Mouse (Mus musculus): ENCODE results near the gene Mlx.

Gene Mlx

DNA sequence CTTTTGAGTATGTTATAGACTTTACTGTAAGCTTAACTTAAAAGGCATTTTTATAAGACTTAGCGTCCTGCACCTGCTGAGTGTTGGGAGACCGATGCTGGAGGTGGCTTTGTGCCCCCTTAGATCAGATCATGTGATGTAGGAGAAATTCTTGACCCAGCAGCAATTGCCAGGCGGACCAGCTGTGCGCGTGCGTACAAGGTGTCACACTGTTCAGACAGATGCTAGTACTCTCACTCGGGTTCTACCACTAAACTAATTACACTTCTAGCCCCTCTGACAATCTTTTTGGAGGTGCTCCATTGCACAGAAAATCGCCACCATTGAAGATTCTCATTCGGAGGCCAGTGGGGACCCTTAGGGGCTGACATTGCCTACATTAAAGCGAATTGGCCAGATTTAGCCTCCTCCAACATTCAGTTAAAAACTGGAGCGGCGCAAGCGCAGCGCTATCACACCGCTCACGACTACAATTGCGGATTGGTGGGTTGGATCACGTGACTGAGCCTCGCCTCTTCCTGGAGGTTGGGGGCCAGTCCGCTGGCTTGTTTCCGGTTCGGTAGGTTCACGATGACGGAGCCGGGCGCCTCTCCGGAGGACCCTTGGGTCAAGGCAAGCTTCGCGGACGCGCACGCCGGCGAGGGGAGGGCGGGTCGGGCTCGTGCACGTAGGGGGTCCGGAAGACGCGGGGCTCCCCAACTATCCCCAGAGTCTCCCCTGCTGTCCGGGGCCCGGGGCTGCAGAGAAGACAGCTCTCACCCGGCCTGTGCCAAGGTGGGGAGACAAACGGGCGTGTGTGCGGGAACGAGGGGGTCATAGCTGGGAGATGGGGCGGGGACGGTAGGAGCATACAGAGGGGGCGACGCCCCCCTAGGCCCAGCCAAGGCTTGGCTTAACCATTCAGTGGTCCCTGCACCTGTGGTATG is at the start of gene Mlx:
Mlx (plus strand) TSS at position 522 of the 926 bp plus-strand sequence.
- in situ Hi-C loops (cut with MboI; ENCODE audit: unreplicated experiment in 2 of 2): loop anchor here in 1 of 2 experiments (25.0 kb wide), 1 partner anchor 350 kb away; the partner anchor contains the start of genes Ifi35, Ptges3l, Rpl27 and Rundc1

- in situ Hi-C loops (cut with MboI; ENCODE audit: unreplicated experiment in 2 of 2): no loop called here
Measured at GRCm38 (mm10) chr11:101037795-101038194, 49.3 kb upstream of the Mlx start.

DNA sequence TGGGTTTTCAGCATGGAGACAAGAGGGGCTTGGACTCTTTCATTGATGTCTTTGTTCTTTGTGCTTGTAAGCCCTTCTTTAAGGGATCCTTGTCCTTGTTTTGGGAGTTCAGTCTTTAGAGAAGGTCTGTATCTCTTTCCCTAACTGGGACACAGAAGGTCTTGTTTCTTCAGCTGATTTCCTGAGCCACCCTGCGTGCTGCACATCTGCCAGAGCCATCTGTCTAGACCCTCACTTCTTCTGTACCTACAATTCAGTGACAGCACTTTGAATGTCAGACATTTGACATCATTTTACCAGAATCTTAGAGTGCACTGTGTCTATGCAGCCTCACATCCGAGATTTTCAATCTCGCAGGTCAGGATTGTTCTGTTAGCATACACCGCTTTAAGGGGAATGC is 41.3 kb upstream of the Mlx start:
- in situ Hi-C loops (cut with MboI; ENCODE audit: unreplicated experiment in 2 of 2): no loop called here

DNA sequence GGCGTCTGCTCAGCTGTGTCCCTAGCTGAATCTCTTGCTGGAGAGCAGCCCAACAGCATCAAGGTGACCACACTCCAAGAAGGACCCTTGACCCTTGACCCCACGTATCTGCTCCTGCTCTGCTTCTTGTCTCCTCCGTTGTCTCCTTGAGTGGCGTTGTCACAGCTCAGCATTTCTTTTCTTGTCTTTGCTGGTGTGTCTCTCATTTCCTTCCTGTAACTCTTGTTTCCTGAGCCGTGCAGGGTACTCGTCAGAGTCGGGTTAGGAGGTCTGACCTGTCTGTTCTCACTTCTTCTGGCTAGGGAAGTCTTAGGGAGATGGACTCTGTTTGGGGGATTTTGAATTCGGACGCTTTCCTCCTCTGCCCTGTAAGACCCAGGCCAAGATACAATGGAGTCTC is 40.6 kb upstream of the Mlx start:
- in situ Hi-C loops (cut with MboI; ENCODE audit: unreplicated experiment in 2 of 2): no loop called here

- in situ Hi-C loops (cut with MboI; ENCODE audit: unreplicated experiment in 2 of 2): no loop called here
Measured at GRCm38 (mm10) chr11:101047502-101047901, 39.6 kb upstream of the Mlx start.

DNA sequence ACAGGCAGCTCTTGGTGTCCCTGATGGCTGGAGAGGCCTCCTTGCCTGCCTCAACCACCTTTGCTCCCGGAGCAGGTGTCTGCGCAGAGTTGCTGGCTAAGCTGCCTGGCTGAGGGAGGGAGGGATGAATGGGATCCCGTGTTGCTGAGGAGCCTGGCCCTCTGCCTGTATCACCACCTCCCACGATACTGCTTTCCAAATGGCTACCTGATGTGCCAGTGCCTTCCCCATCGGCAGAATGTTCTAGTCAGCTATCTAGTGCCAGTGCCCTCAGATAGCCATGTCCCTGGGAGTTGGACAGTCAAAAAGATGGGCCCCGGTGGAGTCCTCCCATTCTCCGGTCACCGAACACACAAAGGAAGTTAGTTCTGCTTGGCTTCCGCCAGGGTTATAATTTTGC is 36.7 kb upstream of the Mlx start:
- in situ Hi-C loops (cut with MboI; ENCODE audit: unreplicated experiment in 2 of 2): no loop called here

DNA sequence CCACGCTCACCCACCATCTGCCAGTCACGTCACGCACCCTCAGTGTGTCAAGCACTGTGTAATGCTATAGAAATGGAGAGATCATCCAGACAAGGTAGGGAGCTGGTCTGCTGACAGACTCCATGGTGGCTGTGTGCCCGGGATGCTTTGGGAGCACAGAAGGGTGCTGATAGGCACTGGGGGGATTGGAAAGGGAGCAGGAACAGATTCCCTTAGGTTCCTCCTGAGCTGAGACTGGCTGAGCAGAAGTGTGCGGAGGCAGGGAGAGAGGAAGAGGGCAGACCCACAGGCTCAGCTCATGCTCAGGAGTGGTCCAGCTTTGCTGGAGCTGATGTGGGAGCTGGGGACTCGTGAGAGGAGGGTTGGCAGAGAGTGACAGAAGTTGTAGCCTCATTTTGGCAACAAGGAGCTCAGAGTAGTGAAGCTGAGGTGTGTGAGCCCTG is 36.0 kb upstream of the Mlx start:
- in situ Hi-C loops (cut with MboI; ENCODE audit: unreplicated experiment in 2 of 2): no loop called here

DNA sequence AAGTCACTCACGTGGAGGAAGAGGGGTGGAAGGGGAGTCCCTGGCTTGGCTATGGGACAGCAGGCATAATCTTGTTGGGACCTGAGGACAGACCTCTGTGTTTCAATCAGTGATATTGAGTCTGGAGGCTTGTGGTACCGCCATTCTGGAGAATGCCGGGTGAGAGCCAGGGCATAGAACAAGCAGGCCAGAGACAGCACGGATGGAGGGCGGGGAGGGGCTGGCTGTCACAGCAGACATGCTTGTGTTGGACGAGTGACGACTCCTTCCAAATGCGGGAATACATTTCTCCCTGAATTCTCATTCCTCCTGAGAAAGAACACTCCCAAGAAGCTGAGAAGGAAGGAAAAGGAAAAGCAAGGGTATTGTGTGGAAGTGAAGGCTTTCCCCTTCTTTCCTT is 35.5 kb upstream of the Mlx start:
- in situ Hi-C loops (cut with MboI; ENCODE audit: unreplicated experiment in 2 of 2): no loop called here

GRCm38 (mm10) chr11:101052751-101053473 is 34.2 kb upstream of the Mlx start:
- in situ Hi-C loops (cut with MboI; ENCODE audit: unreplicated experiment in 2 of 2): no loop called here

DNA sequence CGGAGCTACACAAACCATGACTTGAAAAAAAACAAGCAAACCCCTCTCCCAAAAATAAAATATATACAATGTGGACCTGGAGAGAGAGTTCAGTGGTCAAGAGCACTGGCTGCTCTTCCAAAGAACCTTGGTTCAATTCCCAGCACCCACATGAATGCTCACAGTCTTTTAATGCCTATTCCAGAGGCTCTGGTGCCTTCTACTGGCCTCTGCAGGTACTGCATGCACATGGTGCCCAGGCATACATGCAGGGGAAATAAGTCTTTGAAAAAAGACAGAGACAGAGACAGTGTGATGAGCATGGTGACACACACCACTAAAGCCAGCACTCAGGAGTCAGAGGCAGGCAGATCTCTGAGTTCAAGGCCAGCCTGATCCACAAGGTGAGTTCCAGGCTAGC is 33.1 kb upstream of the Mlx start:
- in situ Hi-C loops (cut with MboI; ENCODE audit: unreplicated experiment in 2 of 2): no loop called here

DNA sequence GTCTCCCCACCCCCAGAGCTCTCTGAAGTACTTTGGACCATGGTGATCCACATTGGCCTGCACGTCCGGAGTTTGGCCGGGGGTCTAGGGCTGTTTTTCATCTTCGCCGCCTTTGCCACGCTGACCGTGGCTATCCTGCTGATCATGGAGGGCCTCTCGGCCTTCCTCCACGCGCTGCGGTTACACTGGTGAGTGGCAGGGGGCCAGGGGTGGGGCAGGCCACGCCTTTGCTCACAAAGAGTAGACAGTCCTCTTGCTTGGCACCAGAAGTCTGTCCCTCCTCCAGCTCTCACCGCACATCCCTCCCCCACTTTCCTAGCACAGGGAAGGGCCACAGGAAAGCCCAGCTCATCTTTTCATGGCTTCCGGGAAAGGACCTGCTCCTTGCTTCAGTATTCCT is 31.7 kb upstream of the Mlx start:
- in situ Hi-C loops (cut with MboI; ENCODE audit: unreplicated experiment in 2 of 2): loop anchor here (5.0 kb wide), 2 partner anchors 73 to 163 kb away; no protein-coding TSS in a partner anchor

- in situ Hi-C loops (cut with MboI; ENCODE audit: unreplicated experiment in 2 of 2): loop anchor here (5.0 kb wide), 2 partner anchors 75 to 165 kb away; no protein-coding TSS in a partner anchor
Measured at GRCm38 (mm10) chr11:101056885-101057284, 30.2 kb upstream of the Mlx start.

DNA sequence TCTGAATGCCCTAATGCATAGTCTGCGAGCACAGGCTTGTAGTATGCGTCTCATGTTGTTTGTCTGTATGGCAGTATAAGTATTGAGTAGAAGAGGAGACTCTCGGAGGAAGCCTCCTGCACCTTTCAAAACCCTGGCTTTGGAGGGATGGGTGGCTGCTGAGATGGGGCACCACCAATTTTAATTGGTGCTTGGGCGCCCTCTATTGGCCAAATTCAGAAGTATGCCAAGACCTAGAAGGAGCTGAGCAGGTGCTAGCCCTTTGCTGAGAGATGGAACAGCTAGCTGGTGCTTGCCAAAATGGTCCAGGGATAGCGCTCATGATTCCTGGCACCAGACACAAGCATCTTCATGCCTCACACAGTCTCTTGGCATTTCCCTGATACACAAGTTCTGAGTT is 29.2 kb upstream of the Mlx start:
- in situ Hi-C loops (cut with MboI; ENCODE audit: unreplicated experiment in 2 of 2): loop anchor here (5.0 kb wide), 2 partner anchors 76 to 166 kb away; no protein-coding TSS in a partner anchor

DNA sequence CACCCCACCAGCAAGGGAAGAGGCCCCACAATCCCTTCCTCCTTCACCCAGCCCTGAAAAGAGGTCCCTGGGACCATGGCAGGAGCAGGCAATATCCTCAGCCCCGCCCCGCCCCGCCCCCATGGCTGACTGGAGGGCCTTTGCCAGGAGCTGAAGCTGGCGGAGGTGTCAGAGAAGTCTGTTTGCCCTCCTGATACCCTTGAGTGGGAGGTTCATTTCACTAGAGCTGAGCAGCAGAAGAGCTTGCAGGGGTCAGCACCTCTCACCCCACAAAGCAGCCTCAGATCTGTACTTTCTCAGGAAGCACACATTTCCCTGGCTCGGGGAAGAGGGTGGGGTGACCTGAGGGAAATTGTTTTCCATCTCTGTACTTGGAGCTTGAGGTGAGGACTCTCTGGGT is 28.4 kb upstream of the Mlx start:
- in situ Hi-C loops (cut with MboI; ENCODE audit: unreplicated experiment in 2 of 2): loop anchor here (5.0 kb wide), 2 partner anchors 76 to 166 kb away; no protein-coding TSS in a partner anchor

DNA sequence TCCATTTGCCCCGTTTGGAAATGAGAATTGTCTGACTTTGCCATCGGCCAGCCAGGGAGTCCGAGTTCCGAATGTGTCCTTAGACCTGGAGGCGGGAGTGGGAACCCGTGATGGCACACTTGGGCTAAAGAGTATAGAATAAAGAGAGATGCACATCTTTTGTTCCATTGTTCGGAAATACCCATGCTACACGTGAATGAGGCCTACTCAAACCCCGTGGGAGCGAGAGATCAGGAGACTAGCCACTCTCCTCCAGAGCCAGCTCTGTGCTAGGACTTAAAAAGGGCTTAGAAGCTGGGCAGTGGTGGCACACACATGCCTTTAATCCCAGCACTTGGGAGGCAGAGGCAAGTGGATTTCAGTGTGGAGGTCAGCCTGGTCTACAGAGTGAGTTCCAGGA is 27.6 kb upstream of the Mlx start:
- in situ Hi-C loops (cut with MboI; ENCODE audit: unreplicated experiment in 2 of 2): loop anchor here (5.0 kb wide), 2 partner anchors 77 to 167 kb away; no protein-coding TSS in a partner anchor

DNA sequence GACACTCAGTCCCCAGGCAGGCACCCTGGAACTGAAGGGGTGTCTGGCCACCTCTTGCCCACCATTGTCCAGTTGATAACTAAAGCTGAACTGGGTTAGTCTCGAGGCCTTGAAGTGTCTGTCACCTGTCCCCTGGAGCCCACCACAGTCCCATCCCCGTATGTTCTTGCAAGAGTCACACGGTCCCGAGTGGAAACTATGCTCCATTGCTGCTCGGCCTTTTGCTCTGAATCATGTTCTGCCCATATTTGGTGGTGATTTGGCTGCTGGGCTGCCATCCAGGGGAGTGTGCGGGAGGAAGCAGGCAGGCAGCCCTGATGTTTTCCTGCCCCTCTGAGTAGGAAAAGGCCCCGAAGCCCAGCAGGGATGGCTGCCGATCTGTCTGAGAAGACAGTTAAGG is 27.0 kb upstream of the Mlx start:
- in situ Hi-C loops (cut with MboI; ENCODE audit: unreplicated experiment in 2 of 2): no loop called here

- in situ Hi-C loops (cut with MboI; ENCODE audit: unreplicated experiment in 2 of 2): no loop called here
Measured at GRCm38 (mm10) chr11:101061049-101061448, 26.0 kb upstream of the Mlx start.

DNA sequence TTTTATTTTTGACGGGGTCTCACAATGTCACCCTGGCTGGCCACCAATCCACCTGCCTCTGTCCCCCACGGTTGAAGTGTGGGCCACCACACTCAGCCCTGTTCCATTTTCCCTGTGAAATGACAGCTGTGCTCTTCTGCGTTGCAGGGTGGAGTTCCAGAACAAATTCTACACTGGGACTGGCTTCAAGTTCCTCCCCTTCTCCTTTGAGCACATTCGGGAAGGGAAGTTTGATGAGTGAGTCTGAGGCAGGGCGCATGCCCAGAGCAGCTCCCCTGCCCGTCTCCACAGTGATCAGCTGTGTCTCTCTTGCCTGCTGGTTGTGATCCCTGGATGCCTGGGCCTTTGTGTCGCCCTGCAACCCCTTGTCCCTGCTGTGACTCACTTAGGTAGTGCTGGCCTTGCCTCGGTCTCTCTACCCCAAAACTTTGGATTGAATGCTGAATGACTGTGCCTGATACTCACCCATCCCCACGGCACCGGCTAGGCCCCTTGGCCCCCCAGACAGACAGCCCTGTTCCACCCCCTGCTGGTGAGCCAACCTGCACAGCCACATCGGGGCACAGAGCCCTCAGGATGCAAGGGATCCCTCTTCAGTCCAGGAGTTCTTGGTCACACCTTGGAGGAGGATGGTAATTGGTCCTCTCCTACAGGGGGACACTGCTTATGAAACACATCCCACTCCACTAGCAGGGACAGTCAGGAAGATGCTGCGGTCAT is 24.8 kb upstream of the Mlx start:
- in situ Hi-C loops (cut with MboI; ENCODE audit: unreplicated experiment in 2 of 2): no loop called here

DNA sequence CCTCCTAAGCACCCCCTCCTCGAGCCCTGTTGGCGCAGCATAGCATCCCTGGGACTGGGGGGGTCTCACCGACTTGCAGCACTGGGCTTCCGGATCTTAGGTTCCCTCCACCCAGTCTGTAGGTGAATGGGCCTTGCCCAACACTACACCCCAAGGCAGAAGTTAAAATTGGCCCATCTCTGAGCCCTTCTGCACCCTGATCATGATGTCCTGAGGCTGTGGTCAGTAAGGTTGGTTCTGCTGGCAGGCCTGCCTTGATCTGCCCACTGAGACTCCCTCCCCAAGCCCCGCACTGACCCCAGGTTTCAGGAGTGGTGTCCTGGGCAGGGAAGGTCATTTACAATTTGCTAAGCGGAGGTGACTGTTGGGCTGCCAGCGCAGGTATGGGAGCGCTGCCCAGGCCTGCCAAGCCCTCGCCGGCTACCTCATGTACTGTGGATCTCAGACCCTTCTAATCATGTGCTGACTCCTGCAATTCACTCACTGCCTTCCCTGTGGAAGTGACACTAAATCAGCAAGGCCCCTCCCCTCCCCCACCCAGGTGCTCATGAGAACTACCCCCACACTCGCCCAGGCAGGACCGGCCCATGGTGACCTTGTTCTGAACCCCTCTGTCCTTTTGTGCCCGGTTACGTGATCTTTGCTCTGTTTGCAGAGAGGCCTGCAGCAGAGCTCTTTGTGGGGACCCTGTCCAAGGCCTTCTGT is 24.0 kb upstream of the Mlx start:
- in situ Hi-C loops (cut with MboI; ENCODE audit: unreplicated experiment in 2 of 2): no loop called here
